Comparison of ENCODE assay signal across 13 mouse cellular contexts in genomic region chr11:82139492-82140094, GRCm38 (mm10). TPM values are rescaled to one million over a fixed set of nuclear protein-coding genes. Genes with fewer than 3 reads are reported as not detected.
DNase-seq lines count a peak whose midpoint lies in the region; ATAC-seq and TF ChIP-seq lines count a peak whose summit lies in the region.
"Had no signal": no experiment of that assay in that cellular context is flagged by ENCODE, and none has a peak within 500 bp of the region (broad histone marks: within the 10 kb centered on the region; RNA-seq: fewer than 3 reads in every experiment).

No protein-coding gene starts in this region.

- no peak for ATAC-seq in heart, postnatal 0 days (ENCODE audit: insufficient read depth, low read depth)
- ATAC-seq in embryonic facial prominence, embryonic 15.5 days (ENCODE audit: insufficient number of reproducible peaks, low FRiP score, low TSS enrichment, low read depth) = peak; percentile 84

- TF ChIP-seq EP300 in heart, postnatal 0 days (IDR thresholded peaks at IDR 0.05; ENCODE audit: low read depth) = no peak

- TF ChIP-seq CTCF in heart, postnatal 0 days (IDR thresholded peaks at IDR 0.05; ENCODE audit: low read depth) = no peak
- no peak for TF ChIP-seq CTCF in C2C12 (IDR thresholded peaks at IDR 0.05; ENCODE audit: control insufficient read depth, insufficient read depth, insufficient read length)

- no peak overlapping the region for H3ac ChIP-seq in C2C12 (ENCODE audit: control insufficient read depth, insufficient read length, low read depth)

- no peaks in the 10 kb centered on the region for H3K4me1 ChIP-seq in heart, postnatal 0 days (ENCODE audit: control insufficient read depth, insufficient read depth)
- no peaks in the 10 kb centered on the region for H3K4me1 ChIP-seq in heart, embryonic 10.5 days
- peaks cover 18% of the 10 kb centered on the region for H3K4me1 ChIP-seq in embryonic facial prominence, embryonic 15.5 days

- WGBS in heart, postnatal 0 days = 63% methylated on average over 7 of the region's 7 CpGs
- WGBS in heart, embryonic 10.5 days = 72% methylated on average over 7 of the region's 7 CpGs
- 18% methylated on average over 7 of the region's 7 CpGs for WGBS in embryonic facial prominence, embryonic 15.5 days

- no peak overlapping the region for H3K9ac ChIP-seq in heart, postnatal 0 days (replicated peaks; ENCODE audit: low read depth, low read length)
- no peak overlapping the region for H3K9ac ChIP-seq in embryonic facial prominence, embryonic 15.5 days

- H3K27me3 ChIP-seq in heart, postnatal 0 days (ENCODE audit: control insufficient read depth, insufficient read depth, low read length) = no peaks in the 10 kb centered on the region
- H3K27me3 ChIP-seq in heart, embryonic 10.5 days (ENCODE audit: insufficient read depth, poor library complexity, severe bottlenecking) = no peaks in the 10 kb centered on the region
- H3K27me3 ChIP-seq in C2C12 (ENCODE audit: control insufficient read depth, insufficient read depth, insufficient read length) = no peaks in the 10 kb centered on the region
- H3K27me3 ChIP-seq in embryonic facial prominence, embryonic 15.5 days = no peaks in the 10 kb centered on the region

- no peaks in the 10 kb centered on the region for H3K79me2 ChIP-seq in C2C12 (ENCODE audit: control insufficient read depth, insufficient read depth)

- no peak overlapping the region for H3K4me2 ChIP-seq in heart, postnatal 0 days (ENCODE audit: low read depth, low read length)
- H3K4me2 ChIP-seq in embryonic facial prominence, embryonic 15.5 days (replicated peaks) = no peak overlapping the region

- no peaks in the 10 kb centered on the region for H3K36me3 ChIP-seq in heart, postnatal 0 days (replicated peaks; ENCODE audit: control insufficient read depth, insufficient read depth, low read length)
- no peaks in the 10 kb centered on the region for H3K36me3 ChIP-seq in heart, embryonic 10.5 days
- H3K36me3 ChIP-seq in C2C12 (ENCODE audit: control insufficient read depth, insufficient read depth) = no peaks in the 10 kb centered on the region
- H3K36me3 ChIP-seq in embryonic facial prominence, embryonic 15.5 days = no peaks in the 10 kb centered on the region
- H3K36me3 ChIP-seq: G1E had no signal

- no peak overlapping the region for H3K27ac ChIP-seq in heart, postnatal 0 days (ENCODE audit: low read depth)
- no peak overlapping the region for H3K27ac ChIP-seq in heart, embryonic 10.5 days
- no peak overlapping the region for H3K27ac ChIP-seq in embryonic facial prominence, embryonic 15.5 days (replicated peaks)

- peak; percentile 9 for DNase-seq in heart, postnatal 0 days (ENCODE audit: low spot score)
- DNase-seq in heart, embryonic 10.5 days (ENCODE audit: low spot score) = no peak
- peak; percentile 37 for DNase-seq in lung, postnatal 25 days (ENCODE audit: low spot score)
- no peak for DNase-seq in thymus, adult 18-20 months
- DNase-seq in right cerebral cortex, adult 18-20 months = no peak
- no peak for DNase-seq in cerebellum, postnatal 4 days (ENCODE audit: low spot score in 2 of 2)
- DNase-seq: cerebellum, adult 11 months; thymus, postnatal 25 days had no signal

- H3K9me3 ChIP-seq in heart, postnatal 0 days (replicated peaks; ENCODE audit: control insufficient read depth, low read length) = no peaks in the 10 kb centered on the region
- H3K9me3 ChIP-seq in heart, embryonic 10.5 days = no peaks in the 10 kb centered on the region
- H3K9me3 ChIP-seq in embryonic facial prominence, embryonic 15.5 days (replicated peaks) = no peaks in the 10 kb centered on the region

- H3K4me3 ChIP-seq in heart, postnatal 0 days (ENCODE audit: low read depth, low read length) = no peak overlapping the region
- no peak overlapping the region for H3K4me3 ChIP-seq in heart, embryonic 10.5 days
- no peak overlapping the region for H3K4me3 ChIP-seq in C2C12 (ENCODE audit: insufficient read depth, poor library complexity, severe bottlenecking)
- no peak overlapping the region for H3K4me3 ChIP-seq in embryonic facial prominence, embryonic 15.5 days (replicated peaks)

- H3K79me3 ChIP-seq in C2C12 (ENCODE audit: low read depth) = no peaks in the 10 kb centered on the region

TF ChIP-seq in C2C12, 6 proteins besides CTCF, POLR2A, EP300 and RAD21:
- TF ChIP-seq CEBPB (IDR thresholded peaks at IDR 0.05; ENCODE audit: low read depth) (peak; percentile 92), MYOG (IDR thresholded peaks at IDR 0.05; ENCODE audit: control insufficient read depth, extremely low read depth, insufficient read length) (no peak), USF1 (IDR thresholded peaks at IDR 0.05; ENCODE audit: low read depth) (peak; percentile 46), FOSL1 (IDR thresholded peaks at IDR 0.05; ENCODE audit: insufficient read depth, low read length, poor library complexity, severe bottlenecking) (no peak), MAX (IDR thresholded peaks at IDR 0.05) (peak; percentile 99), MYOD1 (IDR thresholded peaks at IDR 0.05; ENCODE audit: control insufficient read depth, insufficient read length, low read depth) (no peak)

RNA-seq across cellular contexts. Expression of gene Ccl8, which starts 24.6 kb away (rescaled TPM):
- total RNA-seq in heart, postnatal 0 days (2014; rRNA removed; ENCODE audit: low replicate concordance) = not detected in 2 replicates
- not detected in 2 replicates for polyA plus RNA-seq in heart, postnatal 0 days (2015; fragmentation: Nextera tagmentation; extraction: Ambion mirVana)
- not detected in 2 replicates for polyA plus RNA-seq in heart, embryonic 10.5 days (2016; fragmentation: Nextera tagmentation; extraction: Ambion mirVana)
- 1.8 TPM for polyA plus RNA-seq in C2C12 (2012; fragmentation: generic; extraction: Trizol)
- polyA plus RNA-seq in embryonic facial prominence, embryonic 15.5 days (2015; fragmentation: Nextera tagmentation; extraction: Ambion mirVana) = not detected in 2 replicates
- total RNA-seq: G1E; left cerebral cortex, postnatal 10 days; neutrophil, adult 5-6 weeks had no signal
- polyA plus RNA-seq: G1E had no signal

RNA-seq across cellular contexts. Expression of gene Ccl12, which starts 37.9 kb away (rescaled TPM):
- total RNA-seq in heart, postnatal 0 days (2014; rRNA removed; ENCODE audit: low replicate concordance) = not detected in 2 replicates
- 3.2 and 5.1 TPM in 2 replicates for polyA plus RNA-seq in heart, postnatal 0 days (2015; fragmentation: Nextera tagmentation; extraction: Ambion mirVana)
- not detected in 2 replicates for polyA plus RNA-seq in heart, embryonic 10.5 days (2016; fragmentation: Nextera tagmentation; extraction: Ambion mirVana)
- polyA plus RNA-seq in C2C12 (2012; fragmentation: generic; extraction: Trizol) = not detected
- 6.1 and 6.2 TPM in 2 replicates for polyA plus RNA-seq in embryonic facial prominence, embryonic 15.5 days (2015; fragmentation: Nextera tagmentation; extraction: Ambion mirVana)
- total RNA-seq: G1E; left cerebral cortex, postnatal 10 days; neutrophil, adult 5-6 weeks had no signal
- polyA plus RNA-seq: G1E had no signal

Comparison
In these comparisons a context has a peak if more than half of its experiments do, and no peak if none do; other contexts are left out.
1. DNase-seq: peak in heart, postnatal 0 days (single experiment) and lung, postnatal 25 days (single experiment); none in heart, embryonic 10.5 days (single experiment), thymus, adult 18-20 months (0 of 2), right cerebral cortex, adult 18-20 months (single experiment) and cerebellum, postnatal 4 days (0 of 2).